Mouse (Mus musculus): ENCODE data around the gene Fam169b.

DNA sequence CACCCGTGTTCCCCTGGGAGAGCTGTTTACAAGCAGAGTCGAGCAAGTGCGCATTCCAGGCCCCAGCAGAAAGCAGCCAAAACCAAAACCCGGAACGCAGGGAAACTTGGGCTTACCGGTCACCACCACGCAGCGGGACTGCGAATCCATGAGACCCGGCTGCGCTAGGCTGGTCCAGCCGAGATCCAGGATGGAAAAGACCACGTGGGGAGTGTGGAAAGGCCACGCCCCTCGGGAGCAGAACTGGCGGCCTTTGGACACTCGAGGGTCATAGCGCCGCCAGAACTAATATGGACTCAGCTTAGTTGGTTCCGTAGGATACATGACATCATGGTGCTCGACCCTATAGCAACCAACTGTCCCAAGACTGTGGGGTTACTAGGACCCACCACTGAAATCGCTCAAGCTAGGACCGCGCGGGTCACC is 9.6 kb upstream of the Fam169b start, which contains the start of gene Pgpep1l:
- TF ChIP-seq EP300 (IDR thresholded peaks at IDR 0.05; ENCODE audit: low read depth) (no peak), CTCF (IDR thresholded peaks at IDR 0.05; ENCODE audit: low read depth) (no peak)

Data from heart, postnatal 0 days (tissue).